Mouse (Mus musculus): Measurements from ENCODE around the gene Gm42372. TPM values are rescaled to one million over a fixed set of nuclear protein-coding genes. Genes with fewer than 3 reads are reported as not detected.
A peak's percentile ranks its signal among the peaks of the same experiment; 100 is the strongest.

The Gm42372 gene
- polyA plus RNA-seq, 1 experiment from 2014 or later: 0.59 TPM

DNA sequence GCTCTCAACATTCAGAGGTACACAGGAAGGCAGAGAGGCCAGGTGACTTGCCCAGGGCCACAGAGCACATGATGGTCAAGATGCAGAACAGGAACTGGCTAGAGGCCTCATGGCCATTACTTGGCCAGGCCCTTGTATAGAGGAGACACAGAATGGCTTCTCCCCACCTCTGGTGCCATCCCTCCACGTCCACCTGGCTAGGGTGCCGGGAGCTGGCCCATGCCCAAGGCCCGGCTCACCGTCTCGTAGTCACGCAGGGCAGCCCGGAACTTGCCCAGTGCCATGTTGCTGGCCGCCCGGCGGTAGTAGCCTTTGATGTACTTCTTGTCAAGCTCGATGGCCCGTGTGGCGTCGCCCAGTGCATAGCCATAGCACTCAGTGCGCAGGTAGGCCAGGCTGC lies 39.3 kb downstream of the Gm42372 start:
- Histone ChIP-seq H3K27me3 (ENCODE audit: control insufficient read depth, insufficient read depth, low read length) (no peaks in the 10 kb centered on the region), H3K27ac (ENCODE audit: low read length) (no peak overlapping the region), H3K4me2 (replicated peaks; ENCODE audit: low read depth, low read length) (no peak overlapping the region), H3K36me3 (ENCODE audit: control insufficient read depth, insufficient read depth, low read length) (peaks cover 34% of the 10 kb centered on the region), H3K9me3 (ENCODE audit: control insufficient read depth, low read depth, low read length) (no peaks in the 10 kb centered on the region), H3K9ac (replicated peaks; ENCODE audit: low read depth, low read length) (no peak overlapping the region), H3K4me3 (ENCODE audit: low read depth, low read length) (no peak overlapping the region), H3K4me1 (ENCODE audit: control insufficient read depth, insufficient read depth, low read length) (peaks cover 24% of the 10 kb centered on the region)
- no peak for ATAC-seq (ENCODE audit: insufficient number of reproducible peaks, insufficient read depth, low FRiP score, low read depth)
- 96% methylated on average over 15 of the region's 15 CpGs for WGBS

DNA sequence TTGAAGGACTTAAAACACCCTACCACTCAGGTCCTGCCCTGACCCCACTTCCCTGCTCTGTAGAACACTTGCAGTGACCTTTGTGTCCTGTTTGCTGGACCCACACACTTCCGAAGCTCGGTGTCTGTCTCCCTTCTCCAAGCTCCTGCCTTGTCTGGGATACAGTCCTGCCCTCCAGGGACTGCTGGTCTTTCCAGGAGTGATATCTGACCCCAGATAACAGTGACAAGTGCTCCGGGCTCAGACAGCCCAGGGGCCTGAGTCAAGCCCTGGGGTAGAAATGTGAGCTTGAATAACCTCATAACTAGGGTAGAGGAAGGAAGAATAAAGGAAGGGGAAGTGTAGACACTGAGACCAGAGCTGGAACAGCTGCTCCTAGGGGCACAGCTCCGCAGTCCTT lies 40.8 kb downstream of the Gm42372 start:
- Histone ChIP-seq H3K27ac (ENCODE audit: low read length) (no peak overlapping the region; the same call in 1 of the 2 replicates), H3K36me3 (ENCODE audit: control insufficient read depth, insufficient read depth, low read length) (peaks cover 34% of the 10 kb centered on the region), H3K27me3 (ENCODE audit: control insufficient read depth, insufficient read depth, low read length) (no peaks in the 10 kb centered on the region), H3K4me3 (ENCODE audit: low read depth, low read length) (no peak overlapping the region), H3K4me1 (ENCODE audit: control insufficient read depth, insufficient read depth, low read length) (peaks cover 20% of the 10 kb centered on the region), H3K9me3 (ENCODE audit: control insufficient read depth, low read depth, low read length) (no peaks in the 10 kb centered on the region), H3K4me2 (replicated peaks; ENCODE audit: low read depth, low read length) (no peak overlapping the region), H3K9ac (replicated peaks; ENCODE audit: low read depth, low read length) (no peak overlapping the region)
- no peak for ATAC-seq (ENCODE audit: insufficient number of reproducible peaks, insufficient read depth, low FRiP score, low read depth)
- 74% methylated on average over 4 of the region's 4 CpGs for WGBS

DNA sequence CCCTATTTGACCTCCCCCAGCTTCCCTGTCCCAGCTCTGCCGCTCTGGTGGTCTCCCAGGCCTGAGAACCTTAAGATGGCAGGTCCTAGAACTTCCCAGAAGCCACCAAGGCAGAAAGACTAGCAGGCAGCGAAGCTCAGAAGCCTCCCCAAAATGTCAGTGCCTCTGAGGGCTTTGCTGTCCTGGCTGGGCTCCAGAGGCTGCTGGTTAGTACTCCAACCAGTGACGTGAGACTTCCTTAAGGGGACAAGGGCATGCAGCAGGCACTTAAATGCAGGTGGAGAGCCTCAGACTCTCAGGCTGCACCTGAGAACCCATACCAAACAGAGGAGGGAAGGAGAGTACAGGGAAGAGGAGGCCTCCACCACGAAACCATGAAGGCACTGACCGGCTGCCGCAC lies 41.3 kb downstream of the Gm42372 start:
- Histone ChIP-seq H3K27ac (ENCODE audit: low read length) (peak overlapping the region; percentile 71; the same call in 1 of the 2 replicates), H3K4me1 (ENCODE audit: control insufficient read depth, insufficient read depth, low read length) (peaks cover 20% of the 10 kb centered on the region), H3K36me3 (ENCODE audit: control insufficient read depth, insufficient read depth, low read length) (peaks cover 30% of the 10 kb centered on the region), H3K4me2 (replicated peaks; ENCODE audit: low read depth, low read length) (no peak overlapping the region), H3K9me3 (ENCODE audit: control insufficient read depth, low read depth, low read length) (no peaks in the 10 kb centered on the region), H3K27me3 (ENCODE audit: control insufficient read depth, insufficient read depth, low read length) (no peaks in the 10 kb centered on the region), H3K4me3 (ENCODE audit: low read depth, low read length) (no peak overlapping the region), H3K9ac (replicated peaks; ENCODE audit: low read depth, low read length) (no peak overlapping the region)
- 90% methylated on average over 6 of the region's 6 CpGs for WGBS
- no peak for ATAC-seq (ENCODE audit: insufficient number of reproducible peaks, insufficient read depth, low FRiP score, low read depth)

DNA sequence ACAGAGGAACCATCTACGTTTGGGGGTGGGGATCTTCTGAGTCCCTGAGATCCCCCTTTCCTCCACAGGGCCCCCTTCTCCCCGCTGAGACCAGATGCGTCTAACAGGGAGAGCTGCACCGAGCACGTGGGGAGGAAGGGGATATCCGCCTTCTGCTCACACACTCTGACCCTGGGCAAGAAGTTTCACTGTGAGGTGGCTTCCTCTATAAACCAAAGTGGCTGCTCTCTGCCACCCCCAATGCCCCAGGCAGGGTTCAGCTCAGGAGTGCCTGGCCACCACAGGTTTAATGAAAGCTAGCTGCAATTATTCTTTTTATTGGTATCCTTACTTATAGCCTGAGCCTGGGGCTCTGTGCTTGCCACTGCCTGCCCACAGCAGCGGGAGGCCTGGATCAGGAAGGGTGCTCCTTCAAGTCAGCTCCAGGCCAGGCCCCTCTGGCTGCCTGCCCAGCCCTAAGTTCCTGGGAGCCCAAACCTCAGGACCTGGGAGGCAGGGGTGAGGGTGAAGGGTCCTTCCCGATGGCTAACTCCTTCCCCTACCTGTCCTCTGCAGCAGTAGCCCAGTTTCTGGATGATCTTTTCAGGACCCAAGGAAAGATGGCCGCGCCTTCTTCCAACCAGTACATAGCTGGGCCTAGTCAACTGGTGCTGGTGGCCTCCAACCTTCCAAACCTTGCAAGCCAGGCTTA lies 42.1 kb downstream of the Gm42372 start:
- no peak for ATAC-seq (ENCODE audit: insufficient number of reproducible peaks, insufficient read depth, low FRiP score, low read depth)
- Histone ChIP-seq H3K4me1 (ENCODE audit: control insufficient read depth, insufficient read depth, low read length) (peaks cover 20% of the 10 kb centered on the region), H3K36me3 (ENCODE audit: control insufficient read depth, insufficient read depth, low read length) (peaks cover 22% of the 10 kb centered on the region), H3K27me3 (ENCODE audit: control insufficient read depth, insufficient read depth, low read length) (no peaks in the 10 kb centered on the region), H3K9me3 (ENCODE audit: control insufficient read depth, low read depth, low read length) (no peaks in the 10 kb centered on the region), H3K9ac (replicated peaks; ENCODE audit: low read depth, low read length) (no peak overlapping the region), H3K4me2 (replicated peaks; ENCODE audit: low read depth, low read length) (peak overlapping the region; percentile 93; the same call in 1 of the 2 replicates), H3K4me3 (ENCODE audit: low read depth, low read length) (no peak overlapping the region), H3K27ac (ENCODE audit: low read length) (peak overlapping the region; percentile 71)
- WGBS: 77% methylated on average over 10 of the region's 10 CpGs

DNA sequence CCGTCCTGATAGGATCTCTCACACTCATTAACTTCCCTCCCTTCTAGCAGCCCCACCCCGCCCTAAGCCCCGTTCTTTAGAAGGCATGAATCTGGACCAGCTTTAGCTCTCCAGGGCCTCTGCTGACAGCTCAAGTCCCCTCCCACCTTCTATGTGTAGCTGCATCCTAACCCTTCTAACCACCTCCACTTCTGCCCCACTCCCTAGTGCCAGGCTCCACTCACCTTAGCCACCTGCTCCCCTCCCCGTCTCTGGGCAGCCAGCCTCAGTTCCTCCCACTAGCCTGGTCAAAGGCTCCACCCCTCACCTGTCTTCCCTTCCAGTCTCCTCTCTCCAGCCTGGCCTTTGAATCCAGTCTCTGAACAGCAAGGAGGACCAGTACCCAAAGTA lies 42.6 kb downstream of the Gm42372 start:
- H3K27ac ChIP-seq (ENCODE audit: low read length): peak overlapping the region; percentile 10; the same call in 1 of the 2 replicates
- no peak overlapping the region for H3K4me3 ChIP-seq (ENCODE audit: low read depth, low read length)
- H3K9ac ChIP-seq (replicated peaks; ENCODE audit: low read depth, low read length): 0 out of 2 replicates have a peak overlapping the region, but pooled peaks have one; percentile 21
- H3K4me1 ChIP-seq (ENCODE audit: control insufficient read depth, insufficient read depth, low read length): peaks cover 20% of the 10 kb centered on the region
- ATAC-seq (ENCODE audit: insufficient number of reproducible peaks, insufficient read depth, low FRiP score, low read depth): no peak
- no peaks in the 10 kb centered on the region for H3K27me3 ChIP-seq (ENCODE audit: control insufficient read depth, insufficient read depth, low read length)
- 53% methylated on average over 4 of the region's 4 CpGs for WGBS
- H3K36me3 ChIP-seq (ENCODE audit: control insufficient read depth, insufficient read depth, low read length): peaks cover 21% of the 10 kb centered on the region
- peak overlapping the region; percentile 93; the same call in 1 of the 2 replicates for H3K4me2 ChIP-seq (replicated peaks; ENCODE audit: low read depth, low read length)
- no peaks in the 10 kb centered on the region for H3K9me3 ChIP-seq (ENCODE audit: control insufficient read depth, low read depth, low read length)

DNA sequence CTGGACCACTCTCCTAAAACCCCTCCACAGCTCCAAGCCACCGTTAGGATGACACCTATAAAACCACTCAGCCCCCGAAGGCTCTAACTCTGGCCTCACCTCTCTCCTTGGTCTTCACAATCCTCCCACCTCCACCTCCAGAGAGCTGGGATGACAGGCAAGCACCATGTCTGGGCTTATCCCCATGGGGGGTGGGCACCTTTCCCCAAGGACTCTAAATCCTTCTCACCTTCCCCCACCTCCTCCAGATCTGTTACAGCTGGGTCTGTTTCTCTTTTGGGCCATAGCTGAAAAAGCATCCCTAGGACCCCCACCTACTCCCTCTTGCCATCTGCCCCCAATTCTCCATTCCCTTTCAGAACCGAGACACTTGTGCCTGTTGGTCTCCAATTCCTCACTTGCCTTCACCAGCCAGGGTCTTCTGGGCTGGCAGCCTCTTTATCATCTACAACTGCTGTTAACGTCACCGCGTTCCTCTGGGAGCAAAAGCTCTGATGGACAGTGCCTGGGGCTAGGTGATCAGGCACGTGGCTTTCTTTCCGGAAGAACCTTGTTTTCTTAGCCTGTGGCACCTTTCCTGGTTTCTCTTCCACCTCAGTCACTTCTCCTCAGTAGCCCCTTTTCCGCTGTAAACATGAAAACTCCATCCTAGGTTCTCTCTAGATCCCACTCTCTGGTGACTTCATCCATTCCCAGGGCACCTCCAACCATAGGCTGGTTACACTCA lies 43.2 kb downstream of the Gm42372 start:
- Histone ChIP-seq H3K27me3 (ENCODE audit: control insufficient read depth, insufficient read depth, low read length) (no peaks in the 10 kb centered on the region), H3K27ac (ENCODE audit: low read length) (no peak overlapping the region), H3K36me3 (ENCODE audit: control insufficient read depth, insufficient read depth, low read length) (peaks cover 15% of the 10 kb centered on the region), H3K4me3 (ENCODE audit: low read depth, low read length) (peak overlapping the region; percentile 79), H3K4me1 (ENCODE audit: control insufficient read depth, insufficient read depth, low read length) (peaks cover 20% of the 10 kb centered on the region), H3K9me3 (ENCODE audit: control insufficient read depth, low read depth, low read length) (no peaks in the 10 kb centered on the region), H3K9ac (replicated peaks; ENCODE audit: low read depth, low read length) (peak overlapping the region; percentile 56; the same call in 1 of the 2 replicates), H3K4me2 (replicated peaks; ENCODE audit: low read depth, low read length) (peak overlapping the region; percentile 93)
- ATAC-seq (ENCODE audit: insufficient number of reproducible peaks, insufficient read depth, low FRiP score, low read depth): no peak
- 69% methylated on average over 9 of the region's 9 CpGs for WGBS

DNA sequence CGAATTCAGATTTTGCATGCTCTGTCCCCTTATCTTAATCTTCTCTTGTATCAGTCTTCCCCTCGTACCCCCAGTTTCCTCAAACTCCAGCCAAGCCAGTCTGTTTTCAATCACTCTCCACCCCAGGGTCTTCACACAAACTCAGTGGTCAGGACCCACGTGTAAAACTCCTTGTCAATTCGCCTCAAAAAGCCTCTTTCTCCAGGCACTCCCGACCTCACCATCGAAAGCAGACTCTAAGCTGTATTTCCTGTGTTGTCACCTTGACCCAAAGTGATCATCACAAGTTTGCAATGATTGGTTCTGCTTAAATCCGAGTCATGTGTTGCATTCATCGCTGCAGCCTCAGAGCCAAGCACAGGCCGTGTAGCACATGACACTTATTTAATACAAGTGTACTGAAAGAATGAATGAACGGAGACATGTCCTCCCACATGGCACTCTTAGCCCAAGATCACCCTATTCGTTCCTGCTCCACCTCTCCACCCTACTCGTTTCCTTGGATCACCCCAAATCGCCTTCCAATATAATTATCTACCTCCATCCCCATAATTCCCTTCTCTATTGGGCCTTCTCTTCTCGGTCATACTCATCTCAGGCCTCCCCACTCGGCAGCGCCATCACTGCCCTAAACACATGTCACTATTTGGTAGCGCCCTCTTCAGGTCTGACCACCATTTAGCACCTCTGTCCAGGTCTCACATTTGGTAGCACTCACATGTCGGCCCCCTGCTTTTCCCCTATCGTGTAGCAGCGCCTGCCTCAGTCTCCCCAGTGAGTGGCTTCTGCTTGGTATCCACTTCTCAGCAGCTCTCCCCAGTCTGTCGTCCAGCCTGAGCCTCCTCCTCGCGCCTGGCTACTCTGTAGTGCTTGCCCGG lies 44.1 kb downstream of the Gm42372 start:
- H3K4me3 ChIP-seq (ENCODE audit: low read depth, low read length): peak overlapping the region; percentile 79
- peak overlapping the region; percentile 93 for H3K4me2 ChIP-seq (replicated peaks; ENCODE audit: low read depth, low read length)
- H3K9me3 ChIP-seq (ENCODE audit: control insufficient read depth, low read depth, low read length): no peaks in the 10 kb centered on the region
- H3K36me3 ChIP-seq (ENCODE audit: control insufficient read depth, insufficient read depth, low read length): peaks cover 10% of the 10 kb centered on the region
- H3K27me3 ChIP-seq (ENCODE audit: control insufficient read depth, insufficient read depth, low read length): no peaks in the 10 kb centered on the region
- peak; percentile 50 for ATAC-seq (ENCODE audit: insufficient number of reproducible peaks, insufficient read depth, low FRiP score, low read depth)
- WGBS: 5% methylated on average over 24 of the region's 24 CpGs
- H3K9ac ChIP-seq (replicated peaks; ENCODE audit: low read depth, low read length): peak overlapping the region; percentile 56
- peak overlapping the region; percentile 71; the same call in 1 of the 2 replicates for H3K27ac ChIP-seq (ENCODE audit: low read length)
- peaks cover 20% of the 10 kb centered on the region for H3K4me1 ChIP-seq (ENCODE audit: control insufficient read depth, insufficient read depth, low read length)

All from stomach, embryonic 14.5 days (tissue).